Mouse (Mus musculus): ENCODE measurements around the gene Aoc3.
"Not testable (repeated sequence)": the region's sequence is repeated elsewhere in the genome, so short reads cannot be mapped to it uniquely, and the experiment has no call there.

Aoc3 gene

DNA sequence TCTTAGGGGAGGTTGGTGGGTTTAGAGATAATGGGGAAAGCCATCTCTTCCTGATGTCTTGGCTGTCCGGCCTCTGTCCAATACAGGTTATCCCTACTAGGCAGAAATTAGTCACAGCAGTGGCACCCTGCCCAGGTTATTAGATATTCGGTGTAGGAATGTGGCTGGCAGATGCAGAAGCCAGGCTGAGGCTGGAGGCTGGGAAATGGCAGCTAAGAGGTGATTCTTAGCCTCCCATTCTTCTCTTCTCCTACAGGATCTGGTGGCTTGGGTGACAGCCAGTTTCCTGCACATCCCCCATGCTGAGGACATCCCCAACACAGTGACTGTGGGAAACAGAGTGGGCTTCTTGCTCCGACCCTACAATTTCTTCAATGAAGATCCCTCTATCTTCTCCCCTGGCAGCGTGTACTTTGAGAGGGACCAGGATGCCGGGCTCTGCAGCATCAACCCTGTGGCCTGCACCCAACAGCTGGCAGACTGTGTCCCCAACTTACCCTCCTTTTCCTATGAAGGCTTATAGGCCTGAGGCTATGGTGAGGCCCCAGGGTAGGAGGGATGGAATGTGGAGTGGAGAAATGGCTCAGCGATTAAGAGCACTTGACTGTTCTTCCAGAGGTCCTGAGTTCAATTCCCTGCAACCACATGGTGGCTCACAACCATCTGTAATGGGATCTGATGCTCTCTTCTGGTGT is 1.3 kb upstream of the Aoc3 start:
- DNase-seq (ENCODE audit: low read depth): peak; percentile 93

GRCm38 (mm10) chr11:101330961-101331360 is 556 bp downstream of the Aoc3 start:
- not testable (repeated sequence) for DNase-seq (ENCODE audit: low read depth)

GRCm38 (mm10) chr11:101332537-101332936 is 2.1 kb downstream of the Aoc3 start:
- peak; percentile 76 for DNase-seq (ENCODE audit: low read depth)

DNA sequence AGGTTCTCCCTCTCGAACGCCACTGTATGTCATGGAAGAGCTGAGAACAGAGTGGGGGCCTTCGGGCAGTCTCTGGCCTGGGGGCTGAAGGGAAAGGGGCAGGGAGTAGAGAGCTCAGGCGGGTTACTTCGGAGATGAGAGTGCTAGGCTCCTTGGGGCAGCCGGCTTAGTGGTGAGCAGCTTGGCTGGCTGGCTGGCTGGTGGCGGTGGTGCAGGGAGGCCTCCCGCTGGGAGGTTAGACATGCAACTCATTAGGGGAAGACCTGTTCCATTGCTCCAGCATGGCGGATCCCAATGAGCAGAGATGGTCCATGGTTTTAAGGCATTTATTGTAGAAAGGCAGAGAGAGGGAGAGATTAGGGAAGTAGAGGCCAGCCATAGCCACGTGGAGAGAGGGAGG is 3.6 kb downstream of the Aoc3 start:
- no peak for DNase-seq (ENCODE audit: low read depth)

- DNase-seq (ENCODE audit: low read depth): no peak
Measured at GRCm38 (mm10) chr11:101334516-101334915, 4.1 kb downstream of the Aoc3 start.

DNA sequence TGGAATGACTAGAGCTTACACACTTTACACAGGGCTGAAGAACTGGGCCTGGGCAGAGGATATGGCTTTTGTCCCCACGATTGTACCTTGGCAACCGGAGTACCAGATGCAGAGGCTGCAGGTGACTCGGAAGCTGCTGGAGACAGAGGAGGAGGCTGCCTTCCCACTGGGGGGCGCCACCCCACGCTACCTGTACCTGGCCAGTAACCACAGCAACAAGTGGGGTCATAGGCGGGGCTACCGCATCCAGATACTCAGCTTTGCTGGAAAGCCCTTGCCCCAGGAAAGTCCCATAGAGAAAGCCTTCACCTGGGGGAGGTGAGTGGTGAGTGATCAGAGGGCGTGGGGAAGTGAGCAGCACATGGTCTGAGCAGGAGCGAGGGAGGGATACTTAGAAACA is 5.3 kb downstream of the Aoc3 start:
- no peak for DNase-seq (ENCODE audit: low read depth)

GRCm38 (mm10) chr11:101338123-101338760 is 7.8 kb downstream of the Aoc3 start:
- DNase-seq (ENCODE audit: low read depth): peak; percentile 57

DNA sequence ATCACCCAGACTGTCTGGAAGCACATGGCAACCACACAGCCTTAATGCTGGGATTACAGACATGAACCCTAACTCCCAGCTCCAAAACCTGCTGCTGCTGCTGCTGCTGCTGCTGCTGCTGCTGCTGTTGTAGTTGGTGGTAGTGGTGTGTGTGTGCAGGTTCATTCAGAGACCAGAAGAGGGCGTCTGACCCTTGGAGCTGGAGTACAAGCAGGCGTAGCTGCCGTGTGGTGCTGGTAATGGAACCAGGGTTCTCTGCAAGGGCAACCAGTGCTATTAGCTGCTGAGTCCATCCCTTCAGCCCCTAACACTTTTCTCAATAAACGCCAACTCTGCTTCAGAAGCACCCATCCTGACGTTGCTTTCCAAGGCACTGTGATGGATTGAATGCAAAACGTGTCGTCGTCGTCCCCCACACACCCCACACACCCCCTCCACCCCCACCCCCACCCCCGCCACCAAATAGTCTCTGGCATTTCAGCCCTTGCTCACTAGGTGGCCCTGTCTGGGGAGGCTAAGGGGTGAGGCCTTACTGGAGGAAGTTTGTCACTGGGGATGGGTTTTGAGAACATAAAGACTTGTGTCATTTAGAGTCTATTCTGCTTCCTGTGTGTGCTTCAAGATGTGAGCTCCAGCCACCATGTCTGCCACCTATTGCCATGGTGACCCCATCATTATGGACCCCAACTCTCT is 16.8 kb downstream of the Aoc3 start:
- no peak for DNase-seq (ENCODE audit: low read depth)

DNA sequence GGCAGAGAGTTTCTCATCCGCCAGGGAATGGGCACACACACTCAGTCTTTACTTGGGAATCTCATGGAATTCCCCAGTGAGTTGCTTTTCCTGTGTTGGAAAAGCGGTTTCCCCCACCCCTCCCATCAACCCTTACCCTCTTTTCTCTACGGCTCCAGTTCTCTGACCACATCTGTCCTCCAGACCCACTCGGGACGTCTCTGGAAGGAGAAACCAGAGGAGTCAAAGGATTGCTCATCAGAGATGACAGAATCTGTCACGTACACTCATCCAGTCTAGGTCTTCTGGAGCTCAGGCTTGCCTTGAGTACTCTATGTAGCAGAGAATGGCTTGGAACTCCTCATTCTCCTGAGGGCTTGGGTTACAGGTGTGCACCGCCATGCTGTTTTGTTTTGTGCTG is 18.4 kb downstream of the Aoc3 start:
- peak; percentile 54 for DNase-seq (ENCODE audit: low read depth)

DNA sequence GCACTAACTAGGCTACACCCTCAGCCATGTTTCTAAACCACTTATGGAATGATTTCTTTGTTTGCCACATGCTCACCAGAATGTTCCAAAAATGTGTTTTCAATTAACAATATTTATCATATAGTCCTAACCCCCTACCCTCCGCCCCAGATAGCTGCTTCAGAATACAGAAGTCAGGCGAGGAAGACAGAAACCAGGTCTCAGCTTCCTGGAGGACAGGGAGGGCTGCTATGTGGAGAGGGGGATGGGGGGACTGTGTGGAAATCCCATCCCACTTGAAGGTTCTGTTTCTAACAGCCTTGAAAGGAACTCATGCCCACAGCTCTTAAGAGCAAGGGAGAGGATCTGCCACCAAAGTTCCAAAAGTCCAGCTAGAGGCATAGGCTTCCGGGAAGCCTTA is 18.8 kb downstream of the Aoc3 start:
- peak; percentile 43 for DNase-seq (ENCODE audit: low read depth)

DNA sequence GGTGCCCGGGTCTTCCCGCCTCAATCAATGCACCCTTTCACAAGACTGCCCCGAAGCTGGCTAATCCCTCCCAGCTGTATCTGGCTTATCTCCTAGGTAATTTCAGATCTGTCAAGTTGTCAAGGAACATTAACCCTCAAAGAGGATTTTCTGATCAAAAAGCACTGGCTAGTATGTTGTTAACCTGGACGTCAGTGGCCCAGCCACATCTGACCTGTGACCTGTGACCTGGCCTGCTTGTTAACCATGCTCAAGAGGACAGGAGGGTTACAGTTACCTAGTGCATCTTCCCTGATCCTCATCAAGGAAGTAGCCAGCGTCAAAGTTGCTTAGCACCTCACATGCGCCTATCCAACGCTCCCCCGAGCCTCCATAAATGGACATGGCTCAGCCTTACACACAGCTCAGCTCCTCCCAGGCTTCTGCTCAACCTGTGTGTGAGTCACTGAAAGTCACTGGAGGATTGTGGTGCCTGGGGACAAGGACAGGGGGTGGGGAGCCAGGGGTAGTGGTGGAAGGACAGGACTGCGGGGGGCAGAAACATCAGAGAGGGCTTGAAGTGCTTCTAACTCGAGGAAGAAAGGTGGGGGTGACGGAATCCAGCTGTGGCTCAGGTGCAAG is 20.8 kb downstream of the Aoc3 start:
- no peak for DNase-seq (ENCODE audit: low read depth)

DNA sequence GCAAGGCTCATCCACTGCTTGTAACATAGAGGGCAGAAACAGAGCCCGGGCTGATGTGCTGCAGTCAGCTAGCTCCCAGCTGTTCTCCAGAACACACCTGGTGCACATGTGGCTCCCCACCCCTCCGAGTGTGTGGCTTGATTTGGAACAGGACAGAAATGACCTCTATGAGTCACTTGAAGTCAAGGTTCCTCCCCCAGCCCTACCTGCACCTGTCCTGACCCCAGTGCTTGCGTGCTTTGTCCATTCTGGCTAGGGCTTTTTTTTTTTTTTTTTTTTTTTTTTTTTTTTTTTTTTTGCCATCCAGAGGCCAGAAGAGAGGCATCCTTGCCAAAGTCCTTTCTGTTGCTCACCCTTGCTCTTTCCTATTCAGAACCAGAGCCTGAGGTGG is 21.3 kb downstream of the Aoc3 start:
- DNase-seq (ENCODE audit: low read depth): no peak

DNA sequence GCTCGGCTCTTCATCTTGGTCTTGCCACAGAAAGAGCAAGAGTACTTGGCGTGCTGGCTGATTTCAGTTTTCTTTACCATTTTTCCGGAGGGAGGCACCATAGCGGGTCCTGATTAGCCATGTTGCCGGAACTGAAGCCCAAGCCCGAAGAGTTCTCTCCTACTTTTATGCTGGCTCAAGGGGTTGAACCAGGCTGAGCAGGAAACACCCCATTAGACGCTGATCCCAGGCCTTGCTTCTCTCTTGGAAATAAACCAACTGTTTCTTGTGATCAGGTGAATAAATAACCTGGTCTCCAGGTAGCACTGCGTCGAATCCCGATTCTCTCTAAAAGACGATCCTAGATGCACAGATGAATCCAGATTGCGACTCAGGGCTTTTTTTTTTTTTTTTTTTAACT is 23.0 kb downstream of the Aoc3 start:
- DNase-seq (ENCODE audit: low read depth): no peak

GRCm38 (mm10) chr11:101354438-101355010 is 24.1 kb downstream of the Aoc3 start:
- no peak for DNase-seq (ENCODE audit: low read depth)

- DNase-seq (ENCODE audit: low read depth): no peak
Measured at GRCm38 (mm10) chr11:101355916-101356315, 25.5 kb downstream of the Aoc3 start.

DNA sequence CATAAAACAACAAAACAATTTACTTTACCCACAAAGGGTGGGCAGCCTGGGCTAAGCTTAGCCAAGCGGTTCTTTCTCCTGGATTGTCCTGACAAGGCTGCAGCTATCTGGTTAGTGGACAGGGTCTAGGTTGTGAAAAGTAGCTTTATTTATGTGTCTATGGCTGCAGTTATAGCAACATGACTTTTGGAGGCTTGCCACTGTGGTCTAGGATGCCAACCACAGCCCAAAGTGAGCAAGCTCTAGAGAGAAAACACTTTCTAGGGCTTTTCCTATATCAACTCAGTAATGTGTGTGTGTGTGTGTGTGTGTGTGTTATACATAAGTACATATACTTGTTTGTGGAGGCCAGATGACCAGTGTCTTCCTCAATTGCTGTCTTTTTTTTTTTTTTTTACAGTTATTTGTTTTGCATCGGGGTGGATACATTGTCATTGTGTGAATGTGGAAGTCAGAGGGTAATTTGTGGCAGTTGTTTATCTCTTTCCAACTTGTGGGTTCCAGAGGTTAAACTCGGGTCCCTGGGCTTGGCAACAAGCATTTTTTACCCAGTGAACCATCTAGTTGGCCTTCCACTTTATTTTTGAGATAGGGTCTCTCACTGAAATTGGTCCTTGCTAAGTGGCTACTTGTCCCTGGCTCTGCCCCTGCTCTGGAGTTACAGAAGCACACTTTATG is 27.2 kb downstream of the Aoc3 start:
- peak; percentile 71 for DNase-seq (ENCODE audit: low read depth)

DNA sequence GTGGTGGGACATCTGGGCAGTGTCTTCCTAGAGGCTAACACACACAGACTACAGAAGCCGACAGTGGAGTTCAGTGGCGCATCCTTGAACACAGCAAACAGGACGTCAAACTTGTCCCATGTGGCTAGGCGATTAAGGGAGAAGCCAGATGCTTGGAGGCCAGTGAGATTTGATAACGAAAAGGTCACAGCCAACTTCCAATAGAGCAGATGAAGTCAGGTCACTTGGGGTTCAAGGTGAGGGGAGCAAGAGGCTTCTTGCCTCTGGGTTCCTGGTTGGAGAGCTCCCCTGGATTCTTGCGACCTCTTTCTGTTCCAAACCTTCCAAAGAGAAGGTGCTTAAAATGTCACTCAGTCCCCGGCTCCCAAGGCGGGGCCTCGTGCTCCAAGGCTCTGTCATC is 29.4 kb downstream of the Aoc3 start:
- DNase-seq (ENCODE audit: low read depth): no peak

DNA sequence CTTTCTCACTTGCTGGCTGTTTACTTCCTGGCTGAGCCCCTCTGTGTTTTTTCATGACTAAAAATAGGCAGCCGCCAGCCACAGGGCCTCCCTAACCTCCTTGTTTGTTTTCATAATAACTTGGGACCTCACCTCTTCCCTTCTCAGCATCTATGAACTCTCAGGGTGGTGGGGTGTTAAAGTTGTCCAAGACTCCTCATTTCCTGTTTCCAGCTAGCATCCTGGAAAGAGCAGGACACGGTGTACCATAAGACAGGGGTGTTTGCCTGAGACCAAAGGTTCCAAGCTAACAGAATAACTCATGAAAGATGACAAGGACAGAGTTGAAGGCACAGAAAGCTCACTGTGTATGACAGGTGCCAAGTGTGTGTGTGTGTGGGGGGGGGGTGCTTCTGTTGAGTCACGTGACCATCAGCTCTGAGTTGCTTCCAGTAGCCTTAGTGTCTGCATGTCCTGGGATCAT is 30.3 kb downstream of the Aoc3 start:
- DNase-seq (ENCODE audit: low read depth): no peak

GRCm38 (mm10) chr11:101364531-101364931 is 34.1 kb downstream of the Aoc3 start:
- DNase-seq (ENCODE audit: low read depth): no peak

- no peak for DNase-seq (ENCODE audit: low read depth)
Measured at GRCm38 (mm10) chr11:101367326-101367935, 37.0 kb downstream of the Aoc3 start, which contains the start of gene G6pc. Gene G6pc, plus strand, starts transcription at chr11:101367561.

GRCm38 (mm10) chr11:101370141-101370540 is 39.7 kb downstream of the Aoc3 start:
- no peak for DNase-seq (ENCODE audit: low read depth)
